In the genomic region with DNA sequence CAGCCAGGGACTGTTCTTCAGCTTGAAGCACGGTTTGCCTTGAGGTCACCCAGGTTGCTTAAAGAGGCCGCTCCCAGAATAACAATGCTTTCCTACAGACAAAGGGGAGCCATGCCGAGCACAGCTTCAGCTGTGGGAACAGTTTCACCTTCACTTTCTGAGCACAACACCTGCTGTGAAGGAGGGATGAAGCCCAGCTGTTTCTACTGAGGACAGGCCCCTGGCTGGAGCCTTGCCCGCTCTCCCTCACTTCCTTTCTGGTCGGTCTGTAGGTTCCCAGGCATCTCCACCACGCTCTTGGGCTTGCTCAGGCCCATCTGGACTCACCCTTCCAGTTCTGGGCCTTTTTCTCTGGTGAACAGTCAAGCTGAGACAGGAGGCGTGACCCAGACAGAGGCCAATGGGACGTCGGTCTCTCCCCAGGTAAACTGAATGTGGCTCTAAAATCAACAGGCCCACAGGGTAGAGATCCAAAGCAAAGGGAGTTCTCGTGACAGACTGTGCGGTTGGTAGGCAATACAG, we compare ENCODE assay signal across 23 mouse cellular contexts.
DNase-seq lines count a peak whose midpoint lies in the region; ATAC-seq and TF ChIP-seq lines count a peak whose summit lies in the region.
"Had no signal": no experiment of that assay in that cellular context is flagged by ENCODE, and none has a peak within 500 bp of the region (broad histone marks: within the 10 kb centered on the region; RNA-seq: fewer than 3 reads in every experiment).

No protein-coding gene starts in this region.

- no peak overlapping the region for H3K9ac ChIP-seq in stomach, embryonic 15.5 days
- H3K9ac ChIP-seq: embryonic facial prominence, embryonic 13.5 days; limb, embryonic 12.5 days had no signal

- WGBS in embryonic facial prominence, embryonic 10.5 days: 38% methylated on average over 11 of the region's 11 CpGs
- WGBS in stomach, embryonic 15.5 days: 46% methylated on average over 11 of the region's 11 CpGs

- H3K4me1 ChIP-seq in embryonic facial prominence, embryonic 10.5 days: peaks cover 9% of the 10 kb centered on the region
- H3K4me1 ChIP-seq in stomach, embryonic 15.5 days: 0 out of 2 replicates have a peak, but pooled peaks cover 3% of the 10 kb centered on the region
- H3K4me1 ChIP-seq: embryonic facial prominence, embryonic 13.5 days; limb, embryonic 12.5 days had no signal

- peak; percentile 57; the same call in 1 of the 2 replicates for ATAC-seq in stomach, embryonic 15.5 days (ENCODE audit: insufficient read depth, low FRiP score, low read depth)
- ATAC-seq in cerebellum, adult (ENCODE audit: insufficient number of reproducible peaks, low FRiP score, low TSS enrichment): no peak
- ATAC-seq: CD4-positive, CD25-positive, alpha-beta regulatory T cell, adult 4 months; forebrain, embryonic 14.5 days; hindbrain, embryonic 16.5 days; Patski had no signal

- no peak for TF ChIP-seq CTCF in layer of hippocampus, adult 2 months (conservative IDR thresholded peaks at IDR 0.05)

- H3K4me3 ChIP-seq in embryonic facial prominence, embryonic 10.5 days: no peak overlapping the region
- H3K4me3 ChIP-seq in stomach, embryonic 15.5 days (replicated peaks): no peak overlapping the region
- H3K4me3 ChIP-seq in layer of hippocampus, adult 2 months: no peak overlapping the region
- H3K4me3 ChIP-seq: embryonic facial prominence, embryonic 13.5 days; limb, embryonic 12.5 days had no signal

- no peaks in the 10 kb centered on the region for H3K36me3 ChIP-seq in embryonic facial prominence, embryonic 10.5 days (replicated peaks)
- H3K36me3 ChIP-seq in stomach, embryonic 15.5 days: no peaks in the 10 kb centered on the region
- H3K36me3 ChIP-seq: embryonic facial prominence, embryonic 13.5 days; limb, embryonic 12.5 days had no signal

- H3K4me2 ChIP-seq in stomach, embryonic 15.5 days: no peak overlapping the region
- H3K4me2 ChIP-seq: embryonic facial prominence, embryonic 13.5 days; limb, embryonic 12.5 days had no signal

- peak overlapping the region; percentile 54; the same call in 1 of the 2 replicates for H3K27ac ChIP-seq in embryonic facial prominence, embryonic 10.5 days (replicated peaks)
- peak overlapping the region; percentile 75 for H3K27ac ChIP-seq in stomach, embryonic 15.5 days
- H3K27ac ChIP-seq in layer of hippocampus, adult 2 months: no peak overlapping the region
- H3K27ac ChIP-seq: limb, embryonic 12.5 days; macrophage had no signal

- H3K27me3 ChIP-seq in embryonic facial prominence, embryonic 10.5 days (replicated peaks; ENCODE audit: low read depth, poor library complexity, severe bottlenecking): no peaks in the 10 kb centered on the region
- H3K27me3 ChIP-seq in stomach, embryonic 15.5 days (replicated peaks): no peaks in the 10 kb centered on the region
- H3K27me3 ChIP-seq: embryonic facial prominence, embryonic 13.5 days; limb, embryonic 12.5 days; Patski had no signal

- peak; percentile 59 to 79 for DNase-seq in urinary bladder, adult 18-20 months (ENCODE audit: low spot score in 2 of 2)
- DNase-seq in urinary bladder, postnatal 10 days (ENCODE audit: low spot score): no peak
- DNase-seq in embryonic facial prominence, embryonic 10.5 days (ENCODE audit: low spot score): no peak
- no peak for DNase-seq in layer of hippocampus, postnatal 36 days
- no peak for DNase-seq in layer of hippocampus, adult 2 months (ENCODE audit: low spot score in 2 of 2)
- DNase-seq: adrenal gland, adult 2 months; cerebellum, adult 11-12 months; heart, adult 18-20 months; heart, postnatal 14 days; kidney, adult 2 months; kidney, postnatal 4 days; midbrain, embryonic 14.5 days; right cerebral cortex, postnatal 4 days; thymus, postnatal 14 days had no signal

- H3K9me3 ChIP-seq in embryonic facial prominence, embryonic 10.5 days: 0 out of 2 replicates have a peak, but pooled peaks cover 3% of the 10 kb centered on the region
- H3K9me3 ChIP-seq in stomach, embryonic 15.5 days: no peaks in the 10 kb centered on the region
- H3K9me3 ChIP-seq: embryonic facial prominence, embryonic 13.5 days; limb, embryonic 12.5 days had no signal

Comparison
In these comparisons a context has a peak if more than half of its experiments do, and no peak if none do; other contexts are left out.
1. DNase-seq: peak in urinary bladder, adult 18-20 months (2 of 2); none in urinary bladder, postnatal 10 days (single experiment), embryonic facial prominence, embryonic 10.5 days (single experiment), layer of hippocampus, postnatal 36 days (0 of 2) and layer of hippocampus, adult 2 months (0 of 2).